Mouse (Mus musculus): ENCODE data around the gene Tnrc6a. TPM values are rescaled to one million over a fixed set of nuclear protein-coding genes. Genes with fewer than 3 reads are reported as not detected.
A peak's percentile ranks its signal among the peaks of the same experiment; 100 is the strongest.

Tnrc6a gene
- polyA plus RNA-seq, 1 experiment from 2014 or later = 11.9 TPM

- no peak for ATAC-seq (ENCODE audit: low read depth)
These were observed 6.5 kb upstream of the Tnrc6a start for GRCm38 (mm10) chr7:123117209-123117608.

DNA sequence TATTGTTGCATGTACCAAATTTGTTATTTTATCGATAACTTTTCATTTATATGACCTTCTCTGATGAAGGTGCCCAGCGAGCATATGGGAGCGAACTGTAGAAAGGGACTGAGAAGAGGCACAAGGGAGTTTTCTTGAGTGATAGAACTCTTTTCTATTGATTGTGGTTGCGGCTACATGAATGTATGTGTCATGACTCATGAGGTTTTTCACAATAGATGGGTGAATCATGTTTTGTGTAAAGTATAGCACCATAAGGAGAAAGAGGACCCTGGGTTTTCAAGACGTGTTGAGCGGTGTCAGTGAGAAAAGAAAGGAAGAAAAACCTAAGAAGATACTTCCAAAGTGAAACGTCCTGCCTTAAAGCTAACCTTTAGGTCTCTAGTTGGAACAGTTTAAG is 3.2 kb upstream of the Tnrc6a start:
- Histone ChIP-seq H3K9me3 (replicated peaks; ENCODE audit: control insufficient read depth, low read length) (no peaks in the 10 kb centered on the region), H3K9ac (ENCODE audit: low read depth, low read length) (no peak overlapping the region), H3K4me2 (ENCODE audit: low read depth, low read length) (no peak overlapping the region), H3K27ac (ENCODE audit: low read length) (no peak overlapping the region), H3K36me3 (ENCODE audit: control insufficient read depth, insufficient read depth) (no peaks in the 10 kb centered on the region), H3K27me3 (ENCODE audit: control insufficient read depth, insufficient read depth, low read depth, low read length) (no peaks in the 10 kb centered on the region), H3K4me1 (ENCODE audit: control insufficient read depth, low read depth, low read length) (peaks cover 3% of the 10 kb centered on the region), H3K4me3 (ENCODE audit: low read depth, low read length) (no peak overlapping the region)
- 68% methylated on average over 7 of the region's 7 CpGs for WGBS (ENCODE audit: insufficient replicate concordance)
- ATAC-seq (ENCODE audit: low read depth) = no peak

More at GRCm38 (mm10) chr7:123117209-123117608, 6.5 kb upstream of the Tnrc6a start:
- WGBS (ENCODE audit: insufficient replicate concordance) = 44% methylated on average over 4 of the region's 4 CpGs
- Histone ChIP-seq H3K27me3 (ENCODE audit: control insufficient read depth, insufficient read depth, low read depth, low read length) (no peaks in the 10 kb centered on the region), H3K4me1 (ENCODE audit: control insufficient read depth, low read depth, low read length) (no peaks in the 10 kb centered on the region; the same call in none of the 2 replicates), H3K9ac (ENCODE audit: low read depth, low read length) (no peak overlapping the region), H3K36me3 (ENCODE audit: control insufficient read depth, insufficient read depth) (no peaks in the 10 kb centered on the region), H3K27ac (ENCODE audit: low read length) (no peak overlapping the region), H3K4me2 (ENCODE audit: low read depth, low read length) (no peak overlapping the region), H3K4me3 (ENCODE audit: low read depth, low read length) (no peak overlapping the region), H3K9me3 (replicated peaks; ENCODE audit: control insufficient read depth, low read length) (no peaks in the 10 kb centered on the region)

- under 1% methylated on average over 35 of the region's 45 CpGs for WGBS (ENCODE audit: insufficient replicate concordance)
- no peaks in the 10 kb centered on the region for H3K27me3 ChIP-seq (ENCODE audit: control insufficient read depth, insufficient read depth, low read depth, low read length)
- peak; percentile 74 for ATAC-seq (ENCODE audit: low read depth)
These were observed 623 bp downstream of the Tnrc6a start for GRCm38 (mm10) chr7:123124299-123124716.

GRCm38 (mm10) chr7:123124735-123125181 is 1.1 kb downstream of the Tnrc6a start:
- H3K4me1 ChIP-seq (ENCODE audit: control insufficient read depth, low read depth, low read length) = peaks cover 5% of the 10 kb centered on the region
- peak overlapping the region; percentile 64 for H3K4me2 ChIP-seq (ENCODE audit: low read depth, low read length)
- no peaks in the 10 kb centered on the region for H3K9me3 ChIP-seq (replicated peaks; ENCODE audit: control insufficient read depth, low read length)
- H3K4me3 ChIP-seq (ENCODE audit: low read depth, low read length) = peak overlapping the region; percentile 99
- H3K27me3 ChIP-seq (ENCODE audit: control insufficient read depth, insufficient read depth, low read depth, low read length) = no peaks in the 10 kb centered on the region
- H3K9ac ChIP-seq (ENCODE audit: low read depth, low read length) = peak overlapping the region; percentile 99
- ATAC-seq (ENCODE audit: low read depth) = no peak
- peaks cover 5% of the 10 kb centered on the region; the same call in 1 of the 2 replicates for H3K36me3 ChIP-seq (ENCODE audit: control insufficient read depth, insufficient read depth)
- WGBS (ENCODE audit: insufficient replicate concordance) = under 1% methylated on average over 15 of the region's 16 CpGs
- H3K27ac ChIP-seq (ENCODE audit: low read length) = peak overlapping the region; percentile 93

More at GRCm38 (mm10) chr7:123124299-123124716, 623 bp downstream of the Tnrc6a start:
- H3K36me3 ChIP-seq (ENCODE audit: control insufficient read depth, insufficient read depth) = peaks cover 5% of the 10 kb centered on the region; the same call in 1 of the 2 replicates
- peak overlapping the region; percentile 93 for H3K27ac ChIP-seq (ENCODE audit: low read length)
- H3K4me3 ChIP-seq (ENCODE audit: low read depth, low read length) = peak overlapping the region; percentile 99
- peak overlapping the region; percentile 64 for H3K4me2 ChIP-seq (ENCODE audit: low read depth, low read length)
- H3K9me3 ChIP-seq (replicated peaks; ENCODE audit: control insufficient read depth, low read length) = no peaks in the 10 kb centered on the region
- peaks cover 5% of the 10 kb centered on the region for H3K4me1 ChIP-seq (ENCODE audit: control insufficient read depth, low read depth, low read length)
- peak overlapping the region; percentile 99 for H3K9ac ChIP-seq (ENCODE audit: low read depth, low read length)

- H3K9ac ChIP-seq (ENCODE audit: low read depth, low read length) = no peak overlapping the region
- H3K27me3 ChIP-seq (ENCODE audit: control insufficient read depth, insufficient read depth, low read depth, low read length) = no peaks in the 10 kb centered on the region
- no peak overlapping the region for H3K27ac ChIP-seq (ENCODE audit: low read length)
- H3K4me2 ChIP-seq (ENCODE audit: low read depth, low read length) = no peak overlapping the region
- ATAC-seq (ENCODE audit: low read depth) = no peak
- H3K36me3 ChIP-seq (ENCODE audit: control insufficient read depth, insufficient read depth) = peaks cover 5% of the 10 kb centered on the region; the same call in 1 of the 2 replicates
- H3K4me1 ChIP-seq (ENCODE audit: control insufficient read depth, low read depth, low read length) = peaks cover 5% of the 10 kb centered on the region
- 66% methylated on average over 4 of the region's 4 CpGs for WGBS (ENCODE audit: insufficient replicate concordance)
- no peaks in the 10 kb centered on the region for H3K9me3 ChIP-seq (replicated peaks; ENCODE audit: control insufficient read depth, low read length)
- no peak overlapping the region for H3K4me3 ChIP-seq (ENCODE audit: low read depth, low read length)
These were observed 2.4 kb downstream of the Tnrc6a start for GRCm38 (mm10) chr7:123126056-123126455.

GRCm38 (mm10) chr7:123127301-123127700 is 3.6 kb downstream of the Tnrc6a start:
- H3K9ac ChIP-seq (ENCODE audit: low read depth, low read length) = no peak overlapping the region
- no peak overlapping the region for H3K27ac ChIP-seq (ENCODE audit: low read length)
- peaks cover 5% of the 10 kb centered on the region for H3K4me1 ChIP-seq (ENCODE audit: control insufficient read depth, low read depth, low read length)
- H3K4me3 ChIP-seq (ENCODE audit: low read depth, low read length) = no peak overlapping the region
- WGBS (ENCODE audit: insufficient replicate concordance) = 52% methylated on average over 1 of the region's 1 CpGs
- no peaks in the 10 kb centered on the region for H3K9me3 ChIP-seq (replicated peaks; ENCODE audit: control insufficient read depth, low read length)
- peaks cover 5% of the 10 kb centered on the region; the same call in 1 of the 2 replicates for H3K36me3 ChIP-seq (ENCODE audit: control insufficient read depth, insufficient read depth)
- no peak for ATAC-seq (ENCODE audit: low read depth)
- no peaks in the 10 kb centered on the region for H3K27me3 ChIP-seq (ENCODE audit: control insufficient read depth, insufficient read depth, low read depth, low read length)
- no peak overlapping the region for H3K4me2 ChIP-seq (ENCODE audit: low read depth, low read length)

DNA sequence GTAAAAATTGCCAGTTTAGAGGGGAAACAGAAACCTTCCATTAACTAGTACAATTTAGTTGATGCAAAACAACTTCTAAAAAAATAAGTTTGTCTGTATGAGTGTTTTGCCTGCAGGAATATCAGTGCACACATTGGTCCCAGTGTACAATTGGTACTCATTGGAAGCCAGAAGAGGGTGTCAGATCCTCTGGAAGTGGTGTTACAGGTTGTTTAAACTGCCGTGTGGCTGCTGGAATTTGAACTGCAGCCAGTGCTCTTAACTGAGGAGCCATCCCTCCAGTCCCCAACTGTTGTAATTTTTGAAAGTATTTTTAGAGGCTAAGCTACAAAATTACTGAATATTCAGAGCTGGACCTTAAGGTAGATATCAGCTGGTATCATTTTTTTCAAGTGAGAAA is 4.3 kb downstream of the Tnrc6a start:
- Histone ChIP-seq H3K9me3 (replicated peaks; ENCODE audit: control insufficient read depth, low read length) (no peaks in the 10 kb centered on the region), H3K4me1 (ENCODE audit: control insufficient read depth, low read depth, low read length) (peaks cover 5% of the 10 kb centered on the region), H3K4me3 (ENCODE audit: low read depth, low read length) (no peak overlapping the region), H3K9ac (ENCODE audit: low read depth, low read length) (no peak overlapping the region), H3K4me2 (ENCODE audit: low read depth, low read length) (no peak overlapping the region), H3K27me3 (ENCODE audit: control insufficient read depth, insufficient read depth, low read depth, low read length) (no peaks in the 10 kb centered on the region), H3K27ac (ENCODE audit: low read length) (no peak overlapping the region), H3K36me3 (ENCODE audit: control insufficient read depth, insufficient read depth) (peaks cover 5% of the 10 kb centered on the region; the same call in 1 of the 2 replicates)
- no peak for ATAC-seq (ENCODE audit: low read depth)
- WGBS (ENCODE audit: insufficient replicate concordance) = 45% methylated on average over 1 of the region's 1 CpGs

- Histone ChIP-seq H3K4me1 (ENCODE audit: control insufficient read depth, low read depth, low read length) (peaks cover 4% of the 10 kb centered on the region), H3K27me3 (ENCODE audit: control insufficient read depth, insufficient read depth, low read depth, low read length) (no peaks in the 10 kb centered on the region), H3K9ac (ENCODE audit: low read depth, low read length) (no peak overlapping the region), H3K4me3 (ENCODE audit: low read depth, low read length) (no peak overlapping the region), H3K27ac (ENCODE audit: low read length) (no peak overlapping the region), H3K4me2 (ENCODE audit: low read depth, low read length) (no peak overlapping the region), H3K9me3 (replicated peaks; ENCODE audit: control insufficient read depth, low read length) (no peaks in the 10 kb centered on the region), H3K36me3 (ENCODE audit: control insufficient read depth, insufficient read depth) (peaks cover 5% of the 10 kb centered on the region; the same call in 1 of the 2 replicates)
- no peak for ATAC-seq (ENCODE audit: low read depth)
- 69% methylated on average over 2 of the region's 2 CpGs for WGBS (ENCODE audit: insufficient replicate concordance)
These were observed 5.4 kb downstream of the Tnrc6a start for GRCm38 (mm10) chr7:123129061-123129460.

DNA sequence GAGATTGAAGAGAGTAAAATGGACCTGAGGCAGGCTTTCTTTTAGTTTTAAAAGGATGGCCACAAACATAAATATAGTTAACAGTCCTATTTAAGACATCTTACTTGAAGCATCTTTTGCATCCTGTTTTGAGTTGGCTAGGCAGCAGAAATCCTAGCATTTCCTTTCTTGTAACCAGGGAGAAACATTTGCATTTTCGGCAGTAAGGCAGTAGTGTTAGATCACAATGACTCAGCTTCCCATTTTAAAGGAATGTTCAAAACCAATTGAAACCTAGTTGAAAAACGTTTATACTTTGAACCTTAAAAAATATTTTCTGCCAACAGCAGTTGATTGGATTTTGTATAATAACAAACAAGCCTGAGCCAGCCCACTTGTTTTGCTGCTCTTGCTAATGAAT is 6.5 kb downstream of the Tnrc6a start:
- Histone ChIP-seq H3K9me3 (replicated peaks; ENCODE audit: control insufficient read depth, low read length) (no peaks in the 10 kb centered on the region), H3K36me3 (ENCODE audit: control insufficient read depth, insufficient read depth) (peaks cover 5% of the 10 kb centered on the region; the same call in 1 of the 2 replicates), H3K4me3 (ENCODE audit: low read depth, low read length) (no peak overlapping the region), H3K27me3 (ENCODE audit: control insufficient read depth, insufficient read depth, low read depth, low read length) (no peaks in the 10 kb centered on the region), H3K9ac (ENCODE audit: low read depth, low read length) (no peak overlapping the region), H3K4me1 (ENCODE audit: control insufficient read depth, low read depth, low read length) (peaks cover 9% of the 10 kb centered on the region), H3K4me2 (ENCODE audit: low read depth, low read length) (no peak overlapping the region), H3K27ac (ENCODE audit: low read length) (no peak overlapping the region)
- 20% methylated on average over 2 of the region's 2 CpGs for WGBS (ENCODE audit: insufficient replicate concordance)
- ATAC-seq (ENCODE audit: low read depth) = no peak

Measured in liver, embryonic 16.5 days (tissue).